Comparison of ENCODE assay signal across 16 mouse cellular contexts in the genomic region with DNA sequence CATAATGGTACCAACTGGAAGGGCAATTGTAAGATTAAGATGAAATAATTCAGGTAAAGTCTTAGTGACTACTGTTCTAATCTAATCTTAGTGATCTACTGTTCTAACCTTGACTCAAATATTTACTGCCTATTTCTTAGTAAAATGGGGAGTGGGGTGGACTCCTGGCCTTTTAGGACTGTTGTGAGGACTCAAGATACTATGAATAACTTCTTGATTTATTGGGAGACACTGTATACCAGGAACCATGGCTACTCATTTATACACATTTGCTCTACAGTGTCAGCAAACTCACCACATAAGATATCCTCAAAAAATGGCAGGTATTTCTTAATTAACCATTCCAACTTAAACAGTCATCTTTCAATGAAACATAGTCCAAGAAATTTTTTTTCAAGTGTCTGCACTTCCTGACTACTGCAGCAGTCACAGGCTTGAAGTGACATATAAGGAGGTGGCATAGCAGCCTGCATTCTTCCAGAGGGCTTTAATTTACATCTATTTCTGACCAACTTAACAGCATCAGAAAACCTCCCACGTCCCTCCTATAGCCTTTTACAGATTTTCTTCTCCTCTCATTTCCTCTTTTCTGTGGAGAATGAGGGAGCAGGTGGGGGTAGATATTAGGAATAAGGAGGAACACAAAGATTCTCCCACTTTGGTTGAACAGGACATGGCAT. TPM values are rescaled to one million over a fixed set of nuclear protein-coding genes. Genes with fewer than 3 reads are reported as not detected.
"Had no signal": no experiment of that assay in that cellular context is flagged by ENCODE, and none has a peak within 500 bp of the region (broad histone marks: within the 10 kb centered on the region; RNA-seq: fewer than 3 reads in every experiment).

No protein-coding gene starts in this region.

- H3K9me3 ChIP-seq: liver, embryonic 13.5 days; stomach, embryonic 15.5 days had no signal

- H3K36me3 ChIP-seq: liver, embryonic 13.5 days; stomach, embryonic 15.5 days had no signal

- H3K4me2 ChIP-seq: liver, embryonic 13.5 days; midbrain, embryonic 11.5 days; stomach, embryonic 15.5 days had no signal

- H3K9ac ChIP-seq: liver, embryonic 13.5 days; stomach, embryonic 15.5 days had no signal

- H3K27me3 ChIP-seq: liver, embryonic 13.5 days; stomach, embryonic 15.5 days had no signal

- H3K4me3 ChIP-seq: liver, embryonic 13.5 days; stomach, embryonic 15.5 days had no signal

- H3K4me1 ChIP-seq: liver, embryonic 13.5 days; stomach, embryonic 15.5 days had no signal

- H3K27ac ChIP-seq: liver, embryonic 13.5 days; stomach, embryonic 15.5 days had no signal

- DNase-seq: kidney, adult 18-20 months; kidney, adult 9 months; kidney, postnatal 14 days; kidney, postnatal 4 days; liver, embryonic 13.5 days; lung, adult 2 months; lung, postnatal 14 days; lung, postnatal 4 days; midbrain, embryonic 14.5 days; retina, postnatal 1 day; right cerebral cortex, postnatal 14 days; right cerebral cortex, postnatal 4 days; thymus, adult 18-20 months had no signal

RNA-seq across cellular contexts. Expression of gene Dmc1, which starts 29.2 kb away (rescaled TPM):
- polyA plus RNA-seq: liver, adult 2 months had no signal
